Mouse (Mus musculus) kidney, embryonic 15.5 days (tissue): Measurements from ENCODE around the gene Pole2. TPM values are rescaled to one million over a fixed set of nuclear protein-coding genes. Genes with fewer than 3 reads are reported as not detected.

ENCODE experiments used
- microRNA-seq: library from miRNA; unstranded; fragments of <30 nt; microRNA quantifications from one replicate; pipeline ENCODE4, GENCODE M21; 2016
- polyA plus RNA-seq: library from polyadenylated mRNA; unstranded; fragments of >200 nt; fragmentation: Nextera tagmentation; extraction: Ambion mirVana; gene quantifications from 2 replicates; pipeline ENCODE4 v1.2.1, GENCODE M21; 2015

Pole2 gene
- polyA plus RNA-seq, 1 experiment from 2014 or later, result 28.9 TPM

Small RNA genes within 50 kb of the gene (microRNA-seq; reads per million reads assigned to microRNA genes)
- not detected for gene Gm47287
- gene Gm47295, result 0.74 reads per million

Other genes with a start within 250 kb of the Pole2 start
- gene Rps29, start 69.0 kb downstream of the Pole2 start, polyA plus RNA-seq, result 1,863 and 1,902 TPM in 2 replicates
- 22.6 and 26.2 TPM in 2 replicates for gene Lrr1, start 59.4 kb downstream of the Pole2 start, polyA plus RNA-seq
- gene Rpl36al, start 44.1 kb downstream of the Pole2 start, polyA plus RNA-seq, result 569 and 677 TPM in 2 replicates
- 52.6 and 55.9 TPM in 2 replicates for gene Mgat2, start 44.0 kb downstream of the Pole2 start, polyA plus RNA-seq
- gene Gm49383, start 31.1 kb downstream of the Pole2 start, polyA plus RNA-seq, result 33.1 and 33.6 TPM in 2 replicates
- 9.5 and 11.2 TPM in 2 replicates for gene Dnaaf2, start 29.8 kb downstream of the Pole2 start, polyA plus RNA-seq
- 27.3 and 27.4 TPM in 2 replicates for gene Gm49384, start 23.9 kb downstream of the Pole2 start, polyA plus RNA-seq
- 4.8 and 7.5 TPM in 2 replicates for gene Klhdc1, start 13.0 kb upstream of the Pole2 start, polyA plus RNA-seq
- gene Klhdc2, start 68.5 kb upstream of the Pole2 start, polyA plus RNA-seq, result 150 and 151 TPM in 2 replicates
- 87.0 and 91.6 TPM in 2 replicates for gene Nemf, start 129.0 kb upstream of the Pole2 start, polyA plus RNA-seq
- gene Arf6, start 144.0 kb upstream of the Pole2 start, polyA plus RNA-seq, result 45.3 and 47.0 TPM in 2 replicates
- 1.4 and 1.7 TPM in 2 replicates for gene Gm9887, start 144.3 kb upstream of the Pole2 start, polyA plus RNA-seq